Mouse (Mus musculus) liver, embryonic 13.5 days (tissue): ENCODE results near the gene Plcb4. TPM values are rescaled to one million over a fixed set of nuclear protein-coding genes. Genes with fewer than 3 reads are reported as not detected.
A peak's percentile ranks its signal among the peaks of the same experiment; 100 is the strongest.

ENCODE experiments used
- ATAC-seq: fragments of 200-750 bp; cut with Nextera tagmentation; 2 replicates; pipeline ENCODE4 v1.8.0; 2017; ENCODE audit warnings: low read depth, mild to moderate bottlenecking, moderate number of reproducible peaks, moderate library complexity
- DNase-seq: peaks from one replicate; pipeline ENCODE4 v3.0.0; 2022
- H3K27ac ChIP-seq: fragments of 300-500 bp; sonication (generic); 2 replicates; pipeline ENCODE4 v1.5.1; 2015; ENCODE audit warnings: moderate library complexity, mild to moderate bottlenecking, inconsistent platforms
- H3K27me3 ChIP-seq: fragments of 300-500 bp; sonication (generic); 2 replicates; pipeline ENCODE4 v1.6.1; 2015; ENCODE audit warnings: mild to moderate bottlenecking, inconsistent platforms
- H3K36me3 ChIP-seq: fragments of 300-500 bp; sonication (generic); 2 replicates; pipeline ENCODE4 v1.6.1; 2015; ENCODE audit warnings: mild to moderate bottlenecking, inconsistent platforms
- H3K4me1 ChIP-seq: fragments of 300-500 bp; sonication (generic); replicated peaks from 2 replicates; pipeline ENCODE4 v1.6.1; 2015; ENCODE audit warnings: inconsistent platforms
- H3K4me2 ChIP-seq: fragments of 300-500 bp; sonication (generic); 2 replicates; pipeline ENCODE4 v1.6.1; 2015; ENCODE audit warnings: inconsistent platforms, mild to moderate bottlenecking, moderate library complexity
- H3K4me3 ChIP-seq: fragments of 300-500 bp; sonication (generic); replicated peaks from 2 replicates; pipeline ENCODE4 v1.5.1; 2015; ENCODE audit warnings: mild to moderate bottlenecking, inconsistent platforms
- H3K9ac ChIP-seq: fragments of 300-500 bp; sonication (generic); 2 replicates; pipeline ENCODE4 v1.6.1; 2015; ENCODE audit warnings: mild to moderate bottlenecking, inconsistent platforms
- H3K9me3 ChIP-seq: fragments of 300-500 bp; sonication (generic); replicated peaks from 2 replicates; pipeline ENCODE4 v1.6.1; 2016; ENCODE audit warnings: inconsistent platforms
- WGBS: fragments of 180-500 bp; shearing (Covaris S2); methylation state at CpG from one replicate; pipeline ENCODE4 v1.1.7; 2015; ENCODE audit not compliant: insufficient replicate concordance; 5-methylcytosine and 5-hydroxymethylcytosine counted together
- polyA plus RNA-seq: library from polyadenylated mRNA; unstranded; fragments of >200 nt; fragmentation: Nextera tagmentation; extraction: Ambion mirVana; gene quantifications from 2 replicates; pipeline ENCODE4 v1.2.1, GENCODE M21; 2015

The Plcb4 gene
- polyA plus RNA-seq, 1 experiment from 2014 or later: 3.1 TPM

- DNase-seq: no peak
- no peak overlapping the region for H3K4me3 ChIP-seq
- no peaks in the 10 kb centered on the region for H3K4me1 ChIP-seq
- no peaks in the 10 kb centered on the region for H3K36me3 ChIP-seq
- no peaks in the 10 kb centered on the region for H3K27me3 ChIP-seq
- H3K4me2 ChIP-seq: no peak overlapping the region
- ATAC-seq: no peak
- H3K9ac ChIP-seq: no peak overlapping the region
- WGBS: 66% methylated on average over 6 of the region's 6 CpGs
- no peak overlapping the region for H3K27ac ChIP-seq
- H3K9me3 ChIP-seq: no peaks in the 10 kb centered on the region
These were observed 278.8 kb downstream of the Plcb4 start for GRCm38 (mm10) chr2:135937646-135938045.

- Histone ChIP-seq H3K27ac (no peak overlapping the region), H3K9ac (no peak overlapping the region), H3K27me3 (no peaks in the 10 kb centered on the region), H3K4me1 (no peaks in the 10 kb centered on the region), H3K36me3 (no peaks in the 10 kb centered on the region), H3K4me2 (no peak overlapping the region), H3K4me3 (no peak overlapping the region), H3K9me3 (no peaks in the 10 kb centered on the region)
- 67% methylated on average over 9 of the region's 9 CpGs for WGBS
- no peak for ATAC-seq
- no peak for DNase-seq
These were observed 281.1 kb downstream of the Plcb4 start for GRCm38 (mm10) chr2:135939933-135940332.

GRCm38 (mm10) chr2:135947839-135948238, 289.0 kb downstream of the Plcb4 start:
- Histone ChIP-seq H3K27ac (no peak overlapping the region), H3K9ac (no peak overlapping the region), H3K4me2 (no peak overlapping the region), H3K36me3 (no peaks in the 10 kb centered on the region), H3K4me1 (no peaks in the 10 kb centered on the region), H3K9me3 (peaks cover 5% of the 10 kb centered on the region; the same call in 1 of the 2 replicates), H3K27me3 (no peaks in the 10 kb centered on the region), H3K4me3 (no peak overlapping the region)
- ATAC-seq (no peak), DNase-seq (no peak)
- 65% methylated on average over 1 of the region's 1 CpGs for WGBS

GRCm38 (mm10) chr2:135954760-135955548, 296.1 kb downstream of the Plcb4 start:
- H3K27ac ChIP-seq: no peak overlapping the region
- no peak overlapping the region for H3K4me2 ChIP-seq
- ATAC-seq (no peak), DNase-seq (no peak)
- no peaks in the 10 kb centered on the region for H3K4me1 ChIP-seq
- H3K9me3 ChIP-seq: no peaks in the 10 kb centered on the region
- no peaks in the 10 kb centered on the region for H3K27me3 ChIP-seq
- no peaks in the 10 kb centered on the region for H3K36me3 ChIP-seq
- H3K4me3 ChIP-seq: no peak overlapping the region
- 68% methylated on average over 13 of the region's 13 CpGs for WGBS
- no peak overlapping the region for H3K9ac ChIP-seq

- Histone ChIP-seq H3K9me3 (no peaks in the 10 kb centered on the region), H3K27ac (no peak overlapping the region), H3K36me3 (no peaks in the 10 kb centered on the region), H3K4me2 (no peak overlapping the region), H3K27me3 (no peaks in the 10 kb centered on the region), H3K9ac (no peak overlapping the region), H3K4me1 (no peaks in the 10 kb centered on the region), H3K4me3 (no peak overlapping the region)
- 75% methylated on average over 8 of the region's 8 CpGs for WGBS
- no peak for DNase-seq
- ATAC-seq: no peak
These were observed 297.0 kb downstream of the Plcb4 start for GRCm38 (mm10) chr2:135955796-135956195.

GRCm38 (mm10) chr2:135957689-135958088, 298.9 kb downstream of the Plcb4 start:
- ATAC-seq (0 out of 2 replicates have a peak, but pooled peaks have one; percentile 12), DNase-seq (no peak)
- WGBS: 36% methylated on average over 7 of the region's 7 CpGs
- no peaks in the 10 kb centered on the region for H3K9me3 ChIP-seq
- H3K4me3 ChIP-seq: no peak overlapping the region
- no peaks in the 10 kb centered on the region for H3K27me3 ChIP-seq
- no peaks in the 10 kb centered on the region for H3K36me3 ChIP-seq
- no peak overlapping the region for H3K4me2 ChIP-seq
- no peak overlapping the region for H3K9ac ChIP-seq
- H3K4me1 ChIP-seq: no peaks in the 10 kb centered on the region
- H3K27ac ChIP-seq: no peak overlapping the region

GRCm38 (mm10) chr2:135958453-135958852, 299.6 kb downstream of the Plcb4 start:
- DNase-seq (no peak), ATAC-seq (no peak)
- Histone ChIP-seq H3K27ac (no peak overlapping the region), H3K4me3 (no peak overlapping the region), H3K4me1 (no peaks in the 10 kb centered on the region), H3K9ac (no peak overlapping the region), H3K36me3 (no peaks in the 10 kb centered on the region), H3K9me3 (no peaks in the 10 kb centered on the region), H3K4me2 (no peak overlapping the region), H3K27me3 (no peaks in the 10 kb centered on the region)
- WGBS: 75% methylated on average over 17 of the region's 17 CpGs

GRCm38 (mm10) chr2:135963089-135963488, 304.3 kb downstream of the Plcb4 start:
- Histone ChIP-seq H3K4me1 (no peaks in the 10 kb centered on the region), H3K27ac (no peak overlapping the region), H3K4me3 (no peak overlapping the region), H3K9me3 (no peaks in the 10 kb centered on the region), H3K4me2 (no peak overlapping the region), H3K36me3 (no peaks in the 10 kb centered on the region), H3K27me3 (no peaks in the 10 kb centered on the region), H3K9ac (no peak overlapping the region)
- WGBS: 73% methylated on average over 14 of the region's 14 CpGs
- DNase-seq (no peak), ATAC-seq (no peak)

GRCm38 (mm10) chr2:135966871-135967557, 308.2 kb downstream of the Plcb4 start:
- Histone ChIP-seq H3K27me3 (no peaks in the 10 kb centered on the region), H3K36me3 (no peaks in the 10 kb centered on the region), H3K4me1 (no peaks in the 10 kb centered on the region), H3K27ac (no peak overlapping the region), H3K4me3 (no peak overlapping the region), H3K9ac (no peak overlapping the region), H3K4me2 (no peak overlapping the region), H3K9me3 (no peaks in the 10 kb centered on the region)
- no peak for DNase-seq
- no peak for ATAC-seq
- 56% methylated on average over 16 of the region's 16 CpGs for WGBS

GRCm38 (mm10) chr2:135968159-135968558, 309.3 kb downstream of the Plcb4 start:
- H3K27me3 ChIP-seq: no peaks in the 10 kb centered on the region
- ATAC-seq (no peak), DNase-seq (no peak)
- H3K9ac ChIP-seq: no peak overlapping the region
- H3K4me1 ChIP-seq: no peaks in the 10 kb centered on the region
- H3K27ac ChIP-seq: no peak overlapping the region
- H3K36me3 ChIP-seq: no peaks in the 10 kb centered on the region
- no peak overlapping the region for H3K4me3 ChIP-seq
- H3K4me2 ChIP-seq: no peak overlapping the region
- WGBS: 76% methylated on average over 12 of the region's 12 CpGs
- no peaks in the 10 kb centered on the region for H3K9me3 ChIP-seq

GRCm38 (mm10) chr2:135970902-135971301, 312.1 kb downstream of the Plcb4 start:
- no peaks in the 10 kb centered on the region for H3K4me1 ChIP-seq
- DNase-seq (no peak), ATAC-seq (no peak)
- no peak overlapping the region for H3K4me3 ChIP-seq
- H3K36me3 ChIP-seq: no peaks in the 10 kb centered on the region
- H3K27me3 ChIP-seq: no peaks in the 10 kb centered on the region
- H3K9me3 ChIP-seq: no peaks in the 10 kb centered on the region
- H3K4me2 ChIP-seq: no peak overlapping the region
- WGBS: 82% methylated on average over 4 of the region's 4 CpGs
- H3K27ac ChIP-seq: no peak overlapping the region
- no peak overlapping the region for H3K9ac ChIP-seq
